Mouse (Mus musculus): ENCODE measurements at regions not wholly inside any gene's neighbourhood (a gene's known extent, or its start where the extent isn't known, plus 50 kb on each side); places are given as distances from the start of the nearest gene placed in this dataset.

GRCm38 (mm10) chr5:74801946-74802345, 99.2 kb upstream of the Lnx1 start:
- Histone ChIP-seq H3K27ac (replicated peaks; ENCODE audit: insufficient read depth, low read depth, low read length) (no peak overlapping the region), H3K9ac (ENCODE audit: low read depth, low read length) (no peak overlapping the region), H3K4me3 (ENCODE audit: insufficient read depth, low read depth, low read length) (no peak overlapping the region), H3K27me3 (ENCODE audit: control insufficient read depth, insufficient read depth, low read length) (no peaks in the 10 kb centered on the region), H3K36me3 (ENCODE audit: control insufficient read depth, insufficient read depth, low read length) (no peaks in the 10 kb centered on the region), H3K79me2 (ENCODE audit: control insufficient read depth, insufficient read depth, low read length) (no peaks in the 10 kb centered on the region), H3K4me1 (ENCODE audit: control insufficient read depth, insufficient read depth, low read length) (no peaks in the 10 kb centered on the region)
- no peak for DNase-seq (ENCODE audit: extremely low read depth, low read depth, low spot score)
- TF ChIP-seq POLR2A (IDR thresholded peaks at IDR 0.05; ENCODE audit: extremely low read depth, insufficient read depth, low read length) (no peak), CTCF (IDR thresholded peaks at IDR 0.05; ENCODE audit: low read depth, low read length) (no peak)
- WGBS = 85% methylated on average over 10 of the region's 10 CpGs

GRCm38 (mm10) chr5:74800351-74800750, 97.6 kb upstream of the Lnx1 start:
- Histone ChIP-seq H3K27ac (replicated peaks; ENCODE audit: insufficient read depth, low read depth, low read length) (no peak overlapping the region), H3K9ac (ENCODE audit: low read depth, low read length) (no peak overlapping the region), H3K79me2 (ENCODE audit: control insufficient read depth, insufficient read depth, low read length) (no peaks in the 10 kb centered on the region), H3K27me3 (ENCODE audit: control insufficient read depth, insufficient read depth, low read length) (no peaks in the 10 kb centered on the region), H3K4me3 (ENCODE audit: insufficient read depth, low read depth, low read length) (no peak overlapping the region), H3K36me3 (ENCODE audit: control insufficient read depth, insufficient read depth, low read length) (no peaks in the 10 kb centered on the region), H3K4me1 (ENCODE audit: control insufficient read depth, insufficient read depth, low read length) (no peaks in the 10 kb centered on the region)
- TF ChIP-seq POLR2A (IDR thresholded peaks at IDR 0.05; ENCODE audit: extremely low read depth, insufficient read depth, low read length) (no peak), CTCF (IDR thresholded peaks at IDR 0.05; ENCODE audit: low read depth, low read length) (no peak)
- 82% methylated on average over 9 of the region's 9 CpGs for whole genome bisulfite sequencing
- no peak for DNase-seq (ENCODE audit: extremely low read depth, low read depth, low spot score)

- peak; percentile 63 for TF ChIP-seq CTCF (IDR thresholded peaks at IDR 0.05; ENCODE audit: low read depth, low read length)
- no peak for TF ChIP-seq POLR2A (IDR thresholded peaks at IDR 0.05; ENCODE audit: extremely low read depth, insufficient read depth, low read length)
- Histone ChIP-seq H3K36me3 (ENCODE audit: control insufficient read depth, insufficient read depth, low read length) (no peaks in the 10 kb centered on the region), H3K4me3 (ENCODE audit: insufficient read depth, low read depth, low read length) (no peak overlapping the region), H3K9ac (ENCODE audit: low read depth, low read length) (no peak overlapping the region), H3K4me1 (ENCODE audit: control insufficient read depth, insufficient read depth, low read length) (peaks cover 12% of the 10 kb centered on the region), H3K79me2 (ENCODE audit: control insufficient read depth, insufficient read depth, low read length) (no peaks in the 10 kb centered on the region), H3K27me3 (ENCODE audit: control insufficient read depth, insufficient read depth, low read length) (no peaks in the 10 kb centered on the region), H3K27ac (replicated peaks; ENCODE audit: insufficient read depth, low read depth, low read length) (no peak overlapping the region)
- DNase-seq (ENCODE audit: extremely low read depth, low read depth, low spot score) = peak; percentile 37
- WGBS = 33% methylated on average over 8 of the region's 8 CpGs
These were observed 93.8 kb upstream of the Lnx1 start for GRCm38 (mm10) chr5:74796421-74797067.

GRCm38 (mm10) chr5:74794726-74795125, 92.0 kb upstream of the Lnx1 start:
- Histone ChIP-seq H3K9ac (ENCODE audit: low read depth, low read length) (no peak overlapping the region), H3K4me1 (ENCODE audit: control insufficient read depth, insufficient read depth, low read length) (peaks cover 12% of the 10 kb centered on the region), H3K4me3 (ENCODE audit: insufficient read depth, low read depth, low read length) (no peak overlapping the region), H3K27me3 (ENCODE audit: control insufficient read depth, insufficient read depth, low read length) (no peaks in the 10 kb centered on the region), H3K36me3 (ENCODE audit: control insufficient read depth, insufficient read depth, low read length) (no peaks in the 10 kb centered on the region), H3K27ac (replicated peaks; ENCODE audit: insufficient read depth, low read depth, low read length) (no peak overlapping the region), H3K79me2 (ENCODE audit: control insufficient read depth, insufficient read depth, low read length) (no peaks in the 10 kb centered on the region)
- DNase-seq (ENCODE audit: extremely low read depth, low read depth, low spot score) = no peak
- no peak for TF ChIP-seq CTCF (IDR thresholded peaks at IDR 0.05; ENCODE audit: low read depth, low read length)
- TF ChIP-seq POLR2A (IDR thresholded peaks at IDR 0.05; ENCODE audit: extremely low read depth, insufficient read depth, low read length) = no peak
- 84% methylated on average over 4 of the region's 4 CpGs for WGBS

GRCm38 (mm10) chr5:74793431-74793830, 90.7 kb upstream of the Lnx1 start:
- H3K36me3 ChIP-seq (ENCODE audit: control insufficient read depth, insufficient read depth, low read length) = no peaks in the 10 kb centered on the region
- DNase-seq (ENCODE audit: extremely low read depth, low read depth, low spot score) = peak; percentile 97
- H3K9ac ChIP-seq (ENCODE audit: low read depth, low read length) = no peak overlapping the region
- peak overlapping the region; percentile 86 for H3K27ac ChIP-seq (replicated peaks; ENCODE audit: insufficient read depth, low read depth, low read length)
- H3K27me3 ChIP-seq (ENCODE audit: control insufficient read depth, insufficient read depth, low read length) = no peaks in the 10 kb centered on the region
- no peaks in the 10 kb centered on the region for H3K79me2 ChIP-seq (ENCODE audit: control insufficient read depth, insufficient read depth, low read length)
- peaks cover 12% of the 10 kb centered on the region for H3K4me1 ChIP-seq (ENCODE audit: control insufficient read depth, insufficient read depth, low read length)
- no peak overlapping the region for H3K4me3 ChIP-seq (ENCODE audit: insufficient read depth, low read depth, low read length)
- no peak for TF ChIP-seq POLR2A (IDR thresholded peaks at IDR 0.05; ENCODE audit: extremely low read depth, insufficient read depth, low read length)
- no peak for TF ChIP-seq CTCF (IDR thresholded peaks at IDR 0.05; ENCODE audit: low read depth, low read length)
- WGBS = 20% methylated on average over 4 of the region's 4 CpGs

GRCm38 (mm10) chr5:74792936-74793335, 90.2 kb upstream of the Lnx1 start:
- DNase-seq (ENCODE audit: extremely low read depth, low read depth, low spot score) = peak; percentile 44
- 30% methylated on average over 8 of the region's 8 CpGs for WGBS
- H3K4me3 ChIP-seq (ENCODE audit: insufficient read depth, low read depth, low read length) = no peak overlapping the region
- peaks cover 12% of the 10 kb centered on the region for H3K4me1 ChIP-seq (ENCODE audit: control insufficient read depth, insufficient read depth, low read length)
- TF ChIP-seq CTCF (IDR thresholded peaks at IDR 0.05; ENCODE audit: low read depth, low read length) (no peak), POLR2A (IDR thresholded peaks at IDR 0.05; ENCODE audit: extremely low read depth, insufficient read depth, low read length) (no peak)
- no peaks in the 10 kb centered on the region for H3K79me2 ChIP-seq (ENCODE audit: control insufficient read depth, insufficient read depth, low read length)
- H3K9ac ChIP-seq (ENCODE audit: low read depth, low read length) = no peak overlapping the region
- H3K27ac ChIP-seq (replicated peaks; ENCODE audit: insufficient read depth, low read depth, low read length) = peak overlapping the region; percentile 90
- H3K36me3 ChIP-seq (ENCODE audit: control insufficient read depth, insufficient read depth, low read length) = no peaks in the 10 kb centered on the region
- H3K27me3 ChIP-seq (ENCODE audit: control insufficient read depth, insufficient read depth, low read length) = no peaks in the 10 kb centered on the region

All from liver, adult 2 months (tissue).